Mouse (Mus musculus): ENCODE data around the gene Ascc2. TPM values are rescaled to one million over a fixed set of nuclear protein-coding genes. Genes with fewer than 3 reads are reported as not detected.

The Ascc2 gene
- total RNA-seq (2023), result 10 to 100 TPM; 15.9 to 18.8 TPM

DNA sequence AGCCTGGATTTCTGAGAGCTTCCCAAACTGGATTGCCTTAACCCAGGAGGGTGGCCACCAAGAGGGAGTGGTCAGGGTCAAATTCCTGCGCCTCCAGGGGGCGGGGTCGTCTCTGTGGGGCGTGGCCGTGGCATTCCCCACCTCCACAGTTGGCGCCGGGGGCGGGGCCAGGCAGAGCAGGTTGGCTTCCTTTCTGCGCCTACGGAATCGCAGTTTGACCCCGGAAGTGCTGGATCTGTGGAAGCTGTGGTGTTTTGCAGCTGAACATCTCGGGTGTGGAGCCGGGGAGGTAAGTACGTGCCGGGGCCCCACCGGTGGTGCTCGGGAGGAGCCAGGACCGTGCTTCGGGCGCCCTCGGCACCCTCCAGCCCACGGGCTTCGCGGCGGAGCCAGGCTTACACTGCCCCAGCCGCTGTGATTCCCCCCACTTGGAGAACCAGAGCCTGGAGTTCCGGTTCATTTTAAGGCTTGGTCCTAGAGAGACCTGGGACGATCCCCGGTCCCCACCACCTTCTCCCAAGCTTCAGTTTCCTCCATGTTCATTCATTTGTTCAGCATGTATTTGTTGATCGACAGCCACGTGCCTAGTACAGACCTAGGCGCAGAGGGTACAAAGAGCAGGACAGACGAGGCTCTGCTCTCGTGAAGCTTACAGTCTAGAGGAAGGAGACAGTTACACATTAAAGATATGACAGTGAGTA is at the start of gene Ascc2:
Gene Ascc2, plus strand, starts transcription at position 214 of the 701 bp plus-strand sequence.

DNA sequence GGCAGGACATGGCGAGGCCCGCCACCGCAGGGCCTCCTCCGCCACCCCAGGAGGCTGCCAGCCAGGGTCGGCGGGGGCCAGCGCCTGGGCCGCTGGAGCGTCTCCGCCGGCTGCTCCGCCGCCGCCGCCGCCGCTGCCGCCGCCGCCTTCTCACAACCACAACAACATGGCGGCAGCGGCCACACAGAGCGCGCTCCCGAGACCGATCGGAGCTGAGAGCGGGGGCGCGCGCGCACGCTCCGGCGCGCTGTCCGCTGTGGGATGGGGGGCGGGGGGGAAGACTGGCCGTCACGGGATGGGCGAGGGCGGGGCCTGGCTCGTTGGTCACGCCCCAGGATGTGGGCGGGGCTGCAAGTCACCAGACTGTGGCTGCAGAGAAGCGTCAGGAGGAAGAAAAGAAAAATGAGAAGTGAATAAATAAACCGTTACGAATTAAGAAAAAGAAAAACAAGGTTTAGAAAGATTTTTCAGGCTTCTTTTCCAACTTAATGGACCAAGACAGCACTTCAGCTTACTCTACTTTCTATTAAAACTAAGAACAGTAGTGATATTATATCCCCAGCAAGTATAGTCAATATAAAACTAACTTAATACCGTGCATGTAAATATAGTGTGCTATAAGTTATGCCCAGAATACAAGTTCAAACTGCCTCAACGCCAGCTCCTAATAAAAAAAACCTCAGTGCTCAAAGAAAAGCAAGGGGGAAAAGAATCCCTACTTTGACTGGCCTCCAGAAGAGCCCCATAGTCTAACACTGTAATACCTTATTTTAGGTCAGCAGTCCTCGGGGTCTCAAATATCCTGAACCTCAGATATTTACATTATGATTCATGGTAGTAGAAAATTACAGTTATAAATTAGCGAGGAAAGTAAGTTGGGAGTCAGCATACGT is 42.7 kb upstream of the Ascc2 start, which contains the start of gene Mtmr3:
Gene Mtmr3, minus strand, starts transcription at position 256 of the 893 bp plus-strand sequence.

DNA sequence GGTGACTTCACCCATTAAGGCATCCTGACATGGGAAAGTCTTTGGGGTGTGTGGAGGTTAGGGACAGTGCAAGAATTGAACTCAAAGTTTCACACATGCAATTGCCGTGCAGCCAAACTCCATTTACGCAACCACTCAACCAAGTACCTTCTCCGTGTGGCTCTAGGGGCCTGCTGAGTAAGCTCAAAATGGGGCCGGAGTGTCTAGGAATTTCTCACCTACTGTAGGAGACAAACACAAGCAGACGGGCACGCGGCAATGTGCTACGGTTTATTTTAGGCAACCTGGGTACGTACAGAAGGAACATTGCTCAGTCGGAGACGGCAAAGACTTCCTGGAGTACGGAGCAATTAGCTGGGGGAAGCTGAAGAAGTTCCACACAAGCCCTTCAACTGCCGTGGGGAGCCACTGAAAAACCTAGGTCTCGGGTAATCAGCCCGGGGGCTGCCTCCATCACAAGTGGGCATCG is 17.5 kb upstream of the Ascc2 start, which contains the start of gene Gm11032:
Gene Gm11032, plus strand, starts transcription at position 51 of the 469 bp plus-strand sequence.

DNA sequence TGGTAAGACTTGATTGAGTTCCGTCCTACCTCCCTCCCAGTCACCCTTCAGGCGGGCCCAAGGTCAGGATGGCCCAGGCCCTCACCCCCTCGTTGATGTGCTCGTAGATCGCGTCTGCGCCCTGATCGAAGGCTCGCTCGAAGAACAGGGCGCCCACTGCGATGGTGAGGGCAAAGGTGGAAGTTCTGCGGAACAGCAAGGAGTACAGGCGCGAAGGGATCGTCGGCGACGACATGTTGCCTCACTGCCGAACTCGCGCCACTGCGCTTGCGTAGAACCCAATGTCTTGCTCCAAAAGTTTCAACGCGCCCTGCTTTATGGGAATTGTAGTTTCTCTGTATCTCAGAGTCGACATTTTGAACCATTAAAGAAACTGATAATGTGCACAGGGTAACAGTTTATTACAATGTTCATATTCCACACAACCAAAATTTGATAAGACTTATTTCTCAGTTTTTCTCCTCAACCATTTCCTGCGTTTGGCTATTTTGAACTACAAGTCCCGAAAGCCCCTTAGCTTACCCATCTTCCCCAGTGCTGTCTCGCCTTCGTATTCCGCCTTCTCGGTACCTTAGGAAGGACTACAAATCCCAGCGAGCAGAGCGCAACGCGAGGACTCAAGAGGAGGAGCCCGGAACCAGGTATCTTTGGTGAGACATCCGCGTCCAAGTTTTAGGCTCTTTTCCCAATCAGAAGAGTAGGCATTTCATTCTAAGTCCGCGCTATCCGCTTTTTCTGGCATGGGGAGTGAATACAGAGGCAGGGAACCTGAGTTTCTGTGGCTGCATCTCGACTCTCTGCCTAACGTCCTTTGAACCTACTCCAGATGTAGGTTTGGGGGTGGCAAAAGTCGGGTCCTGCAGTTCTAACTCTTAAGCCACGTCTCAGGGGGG is 66.8 kb downstream of the Ascc2 start, which contains the start of the genes Uqcr10 and Zmat5:
Gene Uqcr10, minus strand, starts transcription at position 271 of the 893 bp plus-strand sequence.
Gene Zmat5, plus strand, starts transcription at position 607 of the 893 bp plus-strand sequence.

Other genes with a start within 250 kb of the Ascc2 start
- 1 to 10 TPM; 5.3 to 6.0 TPM for gene Hormad2, start 196.6 kb upstream of the Ascc2 start, total RNA-seq (2023)
- gene Mtmr3, start 42.9 kb upstream of the Ascc2 start, total RNA-seq (2023), result 100 to 1,000 TPM; 152 to 156 TPM
- not detected for gene Gm11032, start 17.7 kb upstream of the Ascc2 start, total RNA-seq (2023)
- 100 to 1,000 TPM; 124 to 131 TPM for gene Uqcr10, start 66.6 kb downstream of the Ascc2 start, total RNA-seq (2023)
- gene Zmat5, start 66.9 kb downstream of the Ascc2 start, total RNA-seq (2023), result 10 to 100 TPM; 20.6 to 21.2 TPM
- gene Cabp7, start 109.0 kb downstream of the Ascc2 start, total RNA-seq (2023), result under 1 TPM in 1 of 2 experiments, not detected in 1; 0.18 TPM
- gene Nf2, start 211.8 kb downstream of the Ascc2 start, total RNA-seq (2023), result 10 to 100 TPM; 21.8 to 24.1 TPM
- gene Nipsnap1, start 236.2 kb downstream of the Ascc2 start, total RNA-seq (2023), result 1 to 10 TPM; 2.6 to 3.0 TPM